Mouse (Mus musculus) kidney, adult 8-10 months (tissue): ENCODE data around the gene Pax8.

Experiments used
- DNase-seq, 2 experiments: peaks; one replicate each; pipeline ENCODE4 v3.0.0; 2022

Gene Pax8

DNA sequence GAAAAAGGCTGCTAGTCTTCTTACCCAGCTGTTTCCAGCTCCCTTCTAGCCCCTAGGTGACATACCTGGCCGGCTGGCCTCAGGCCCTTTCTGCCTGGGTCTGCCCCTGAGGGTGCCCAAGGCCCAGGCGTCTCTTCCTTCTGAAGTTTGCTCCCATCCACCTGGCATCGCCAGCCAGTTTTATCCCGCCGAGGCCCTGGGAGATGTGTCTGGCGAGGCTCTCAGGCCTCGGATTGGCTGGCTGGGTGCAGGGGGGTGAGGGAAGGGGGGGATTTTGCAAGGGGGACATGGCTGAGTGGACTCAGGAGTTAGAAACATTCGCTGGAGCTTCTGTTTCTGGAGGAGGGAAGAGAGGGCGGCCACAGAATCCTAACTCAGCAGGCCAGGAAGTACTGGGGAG is at the start of gene Pax8:
Pax8 (minus strand) TSS at position 180 of the 400 bp plus-strand sequence.
- peak; percentile 91 to 94 for DNase-seq

DNA sequence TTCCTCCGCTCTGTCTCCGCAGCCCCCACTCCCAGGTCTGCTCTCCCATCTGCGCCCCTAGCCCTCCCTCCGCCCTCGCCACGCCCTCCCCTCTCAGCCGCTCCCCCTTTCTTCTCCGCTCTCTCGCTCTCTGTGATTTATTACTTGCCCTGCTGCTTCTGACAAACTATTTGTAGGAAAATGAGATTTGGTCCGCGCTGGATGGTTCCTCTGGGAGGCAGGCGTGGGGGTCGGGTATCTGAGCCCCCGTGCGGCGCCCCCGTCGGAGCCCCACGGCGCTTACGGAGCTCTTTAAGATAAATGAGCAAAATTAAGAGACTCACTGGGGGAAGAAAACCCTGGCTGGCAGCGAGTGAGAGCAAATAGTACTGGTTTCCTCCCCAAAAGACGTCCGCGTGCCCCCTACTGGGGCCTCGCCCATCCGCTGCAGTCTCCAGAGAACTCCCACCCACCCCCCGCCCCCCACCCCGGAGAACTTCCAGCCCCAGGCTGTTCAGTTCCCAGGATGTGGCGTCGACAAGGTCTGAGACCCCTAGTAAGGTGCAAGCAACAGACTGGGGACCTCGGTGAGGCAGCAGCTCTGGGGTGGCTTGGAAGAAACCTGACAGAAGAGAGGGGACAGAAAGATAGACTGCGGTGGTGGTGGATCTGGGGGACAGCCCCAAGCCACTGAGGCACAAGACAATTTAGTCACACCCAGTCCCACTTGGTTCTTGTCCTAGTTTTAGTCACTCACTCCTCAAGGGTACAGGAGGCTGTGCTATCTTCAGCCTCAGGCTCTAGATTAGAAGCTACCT is 46.2 kb upstream of the Pax8 start:
- DNase-seq: peak; percentile 27 to 28

DNA sequence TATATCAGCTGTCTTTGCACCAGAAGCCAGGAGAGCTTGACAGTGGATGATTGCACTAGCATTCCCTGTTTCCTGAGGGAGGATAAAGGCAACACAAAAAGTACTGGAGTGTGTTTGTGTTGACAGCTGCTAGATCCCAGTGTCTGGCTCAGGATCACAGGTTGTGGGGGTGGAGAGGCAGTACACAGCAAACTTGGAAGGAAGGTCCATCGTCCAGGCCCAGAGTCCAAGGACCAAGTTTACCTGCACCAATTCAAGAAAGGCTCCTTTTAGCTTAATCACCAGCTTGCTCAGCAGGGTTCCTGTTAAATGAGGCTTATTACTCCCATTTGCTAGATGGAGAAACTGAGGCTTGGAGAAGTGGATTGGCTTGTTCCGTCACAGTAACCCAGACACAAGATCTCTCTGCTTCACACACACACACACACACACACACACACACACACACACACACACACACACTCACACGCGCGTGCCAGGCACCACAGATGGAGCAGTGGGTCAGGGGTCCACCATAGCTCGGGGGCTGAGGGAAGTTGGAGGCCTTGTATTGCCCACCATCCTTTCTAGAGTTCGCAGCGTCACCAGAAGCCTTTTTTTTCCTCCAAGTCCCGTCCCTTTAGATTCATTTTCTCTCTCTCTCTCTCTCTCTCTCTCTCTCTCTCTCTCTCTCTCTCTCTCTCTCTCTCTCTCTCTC is 45.3 kb upstream of the Pax8 start:
- DNase-seq: peak; percentile 75 to 78

DNA sequence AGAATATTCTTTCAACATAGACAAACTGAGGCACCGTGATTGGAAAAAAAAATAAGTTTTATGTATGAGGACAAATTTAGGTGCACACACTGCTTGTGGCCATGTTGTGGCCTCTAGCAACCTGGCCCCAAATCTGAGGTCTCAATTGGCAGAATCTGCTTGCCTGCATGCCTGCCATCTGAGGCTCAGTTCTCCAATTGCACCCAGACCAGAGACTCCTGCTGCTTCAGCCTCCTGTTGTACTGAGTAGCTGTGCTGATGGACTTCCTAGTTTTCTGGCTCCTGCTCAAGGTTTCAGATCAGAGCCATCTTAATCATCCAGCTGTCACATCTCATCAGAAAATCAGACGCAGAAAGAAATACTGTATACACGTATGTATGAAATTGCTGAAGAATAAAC is 41.5 kb upstream of the Pax8 start:
- DNase-seq: no peak

DNA sequence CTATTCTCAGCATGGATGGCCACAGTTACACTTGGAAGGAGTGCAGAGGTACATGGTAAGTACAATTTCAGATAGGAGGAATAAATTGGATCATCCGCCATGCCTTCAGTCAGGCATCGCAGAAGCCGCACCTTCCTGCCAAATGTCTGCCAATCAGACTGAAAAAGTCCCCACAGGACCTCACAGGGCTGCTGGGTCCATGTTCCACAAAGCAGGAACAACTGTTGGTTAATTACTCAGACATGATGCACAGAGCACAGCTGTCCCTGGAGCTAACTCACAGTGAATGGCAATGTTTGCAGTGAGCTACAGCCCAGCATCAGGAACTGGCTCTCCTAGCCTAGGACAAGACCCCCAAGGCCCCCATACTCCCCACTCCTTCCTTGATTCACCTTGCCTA is 32.0 kb upstream of the Pax8 start:
- DNase-seq: no peak

DNA sequence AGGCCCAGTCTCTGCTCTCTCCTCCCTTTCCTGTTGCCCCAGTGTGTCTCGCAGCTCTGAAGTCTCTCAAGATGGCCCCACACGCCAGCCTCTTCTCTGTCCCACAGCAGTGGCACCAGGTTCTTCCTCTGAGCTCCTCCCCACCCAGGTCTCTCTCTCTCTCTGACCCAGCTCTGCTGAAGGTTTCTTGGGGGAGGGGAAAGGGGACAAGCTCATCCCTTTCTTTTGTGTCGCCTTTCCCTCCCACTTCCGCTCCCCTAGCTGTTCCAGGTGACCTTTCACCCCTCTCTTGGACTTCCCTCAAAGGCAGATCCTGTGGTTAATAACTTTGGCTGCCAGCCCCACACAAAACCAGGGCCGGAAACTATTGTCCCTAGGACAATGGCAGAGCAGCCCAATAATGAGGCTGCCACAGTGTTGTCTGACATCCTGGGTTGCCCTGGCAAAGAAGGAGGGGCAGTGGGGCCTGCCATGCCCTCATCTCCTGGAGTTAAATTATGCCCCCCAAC is 27.6 kb upstream of the Pax8 start:
- peak; percentile 45 to 48 for DNase-seq

DNA sequence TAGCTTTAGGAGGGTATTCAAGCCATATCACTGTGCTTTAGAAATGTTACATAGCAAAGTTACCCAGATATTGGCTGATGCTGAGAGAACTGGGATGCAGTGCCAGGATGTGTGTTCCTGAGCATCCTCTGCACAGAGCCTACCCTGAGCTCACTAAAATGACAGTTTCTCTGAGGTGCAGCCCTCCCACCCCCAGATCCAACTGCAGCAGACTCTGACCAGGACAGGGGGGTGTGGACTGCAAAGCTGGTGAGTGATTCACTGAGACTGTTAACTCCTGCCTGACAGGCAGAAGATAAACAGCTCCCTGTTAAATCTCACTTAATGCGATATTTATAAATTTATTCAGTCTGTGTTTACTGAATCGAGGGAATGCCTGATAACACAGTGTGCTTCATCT is 25.5 kb upstream of the Pax8 start:
- no peak for DNase-seq

DNA sequence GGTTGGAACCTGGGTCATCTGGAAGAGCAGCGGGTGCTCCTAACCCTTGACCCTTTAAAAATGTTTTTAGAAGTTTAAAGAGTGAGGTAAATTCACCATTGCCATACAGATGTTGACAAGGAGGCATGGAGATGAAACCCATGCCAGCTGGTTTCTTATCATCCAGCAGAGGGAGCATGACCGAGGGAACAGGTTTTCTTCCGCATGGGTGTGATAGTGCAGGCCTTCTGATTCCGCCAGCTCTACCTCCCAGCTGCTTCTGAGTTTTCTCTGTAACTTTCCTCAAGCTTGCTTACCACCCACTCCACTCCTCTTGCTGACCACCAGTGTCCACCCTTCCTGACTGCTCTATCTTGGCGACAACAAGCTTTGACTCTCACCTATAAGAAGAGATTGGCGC is 15.2 kb upstream of the Pax8 start:
- DNase-seq: no peak

DNA sequence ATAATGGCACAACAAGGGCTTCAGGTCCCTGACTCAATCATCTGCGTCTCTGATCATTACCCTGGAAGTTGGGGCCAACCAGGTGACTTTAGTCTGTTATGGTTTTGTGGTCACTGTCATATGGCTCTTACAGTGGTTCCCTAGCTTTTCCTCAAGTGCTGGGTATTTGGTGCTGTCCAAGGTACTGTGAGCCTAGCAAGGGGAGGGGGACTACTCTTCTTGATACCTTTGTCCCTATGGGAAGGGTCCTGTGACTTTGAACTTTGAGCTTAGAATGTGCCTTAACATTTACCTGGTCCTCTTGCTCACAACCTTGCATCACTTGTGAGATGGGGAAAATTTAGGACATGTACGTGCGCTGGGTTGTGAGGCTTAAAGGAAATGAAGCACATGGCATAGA is 13.3 kb upstream of the Pax8 start:
- no peak for DNase-seq

DNA sequence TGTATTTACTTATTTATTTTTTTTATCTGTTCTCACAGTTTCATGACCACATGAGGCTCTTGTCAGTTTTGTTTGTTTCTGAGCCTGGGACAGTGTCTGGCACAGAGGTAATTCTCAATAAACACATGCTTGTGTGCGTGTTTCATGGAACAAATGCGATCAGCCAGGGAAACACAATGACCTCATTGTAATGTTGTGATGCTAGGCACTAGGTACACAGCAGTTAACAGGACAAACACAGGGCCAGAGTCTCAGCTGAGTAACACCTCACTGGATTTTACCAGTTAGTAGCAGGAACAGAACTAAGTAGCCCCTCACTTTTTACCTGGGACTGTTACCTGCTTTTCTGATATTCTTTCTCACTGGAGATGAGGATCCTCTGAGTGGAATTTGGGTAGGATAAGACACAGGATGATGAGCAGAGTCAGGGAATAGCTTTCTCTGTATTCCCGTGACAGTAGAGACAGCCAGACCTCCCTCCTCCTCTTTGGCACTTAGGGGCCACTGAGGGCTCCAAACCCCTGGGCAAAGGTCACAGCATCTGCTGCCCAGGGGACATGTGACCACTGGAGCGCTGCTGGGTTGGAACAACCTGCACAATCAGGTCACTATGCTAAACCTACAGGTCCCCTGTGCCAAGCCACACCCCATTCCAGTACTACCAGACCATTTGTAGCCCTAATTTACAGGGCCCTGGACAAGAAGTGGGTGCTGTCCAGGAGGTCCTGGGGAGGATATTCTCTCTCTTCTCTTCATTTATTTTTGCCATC is 11.8 kb upstream of the Pax8 start:
- peak; percentile 86 to 89 for DNase-seq

DNA sequence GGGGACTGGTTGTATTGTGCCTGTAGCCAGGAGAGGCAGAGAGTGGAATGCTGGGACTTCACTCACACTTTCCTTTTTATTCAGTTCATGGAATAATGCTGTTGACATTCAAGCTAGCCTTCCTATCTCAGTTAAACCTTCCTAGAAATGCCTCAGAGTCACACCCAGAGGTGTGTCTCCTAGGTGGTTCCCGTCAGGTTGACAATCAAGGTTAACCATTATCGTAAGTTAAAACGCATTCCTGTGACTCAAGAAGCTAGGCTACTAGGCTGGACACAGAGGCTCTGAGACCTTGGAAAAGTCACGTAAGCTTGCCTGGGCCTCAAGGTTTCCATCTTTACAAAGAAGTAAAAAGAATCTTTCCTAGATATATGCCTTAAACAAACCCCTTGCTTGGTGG is 10.0 kb upstream of the Pax8 start:
- DNase-seq: no peak

DNA sequence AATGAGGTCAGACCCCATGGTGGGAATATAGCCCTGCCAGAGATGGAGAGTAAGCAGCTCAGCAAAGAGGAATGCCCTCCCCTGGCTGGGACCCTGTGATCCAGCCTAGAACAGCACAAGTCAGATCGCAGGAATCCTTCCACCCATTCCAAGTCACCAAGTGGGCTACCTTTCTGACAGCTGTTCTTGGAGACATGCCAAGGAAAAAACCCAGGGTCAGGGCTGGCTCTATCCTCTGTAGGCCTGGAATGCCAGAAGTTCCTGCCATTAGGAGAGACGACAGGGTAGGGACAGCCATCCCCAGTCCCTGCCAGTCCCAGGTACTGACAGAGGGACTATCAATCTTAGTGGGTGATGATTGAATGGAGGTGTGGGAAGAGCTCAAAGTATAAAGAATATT is 4.5 kb upstream of the Pax8 start:
- peak; percentile 59 to 66 for DNase-seq

DNA sequence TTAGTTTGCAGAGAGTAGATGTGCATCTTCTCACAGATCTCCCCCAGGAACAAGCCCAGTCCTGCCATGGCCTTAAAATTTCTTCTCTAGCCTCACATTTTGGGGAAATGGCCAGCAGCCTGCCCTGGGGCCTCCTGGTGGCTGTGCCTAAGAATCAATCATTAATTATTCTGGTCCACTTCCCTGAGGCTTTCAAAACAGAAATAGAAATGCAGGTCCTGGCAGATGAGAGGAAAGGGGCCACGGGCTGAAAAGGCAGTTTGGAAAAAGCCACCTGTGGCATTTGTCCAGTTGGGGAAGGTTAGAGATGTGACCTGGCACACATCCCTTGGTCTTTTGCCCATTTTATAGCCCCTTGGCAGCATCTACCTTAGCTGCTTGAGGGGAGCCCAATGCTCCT is 3.8 kb upstream of the Pax8 start:
- peak; percentile 88 to 89 for DNase-seq

DNA sequence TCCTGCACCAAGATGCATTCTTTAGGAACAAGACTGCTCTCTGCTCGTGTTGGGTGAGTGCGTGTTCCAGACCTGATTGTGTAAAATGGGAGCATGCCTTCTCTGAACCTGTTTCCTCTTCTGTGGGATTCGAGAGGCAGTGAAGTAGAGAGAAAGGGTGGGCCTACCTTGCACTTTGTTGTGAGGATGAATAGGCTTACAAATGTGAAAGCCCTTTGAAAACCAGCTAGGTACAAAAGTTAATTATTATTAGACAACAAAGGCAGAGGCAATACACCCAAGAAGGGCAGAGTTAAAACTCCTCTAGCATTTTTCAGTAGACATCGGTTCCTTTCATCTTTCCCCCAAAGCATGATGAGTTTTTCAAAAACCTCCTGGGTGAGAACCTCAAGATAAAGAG is 3.2 kb upstream of the Pax8 start:
- DNase-seq: peak; percentile 52 to 67

DNA sequence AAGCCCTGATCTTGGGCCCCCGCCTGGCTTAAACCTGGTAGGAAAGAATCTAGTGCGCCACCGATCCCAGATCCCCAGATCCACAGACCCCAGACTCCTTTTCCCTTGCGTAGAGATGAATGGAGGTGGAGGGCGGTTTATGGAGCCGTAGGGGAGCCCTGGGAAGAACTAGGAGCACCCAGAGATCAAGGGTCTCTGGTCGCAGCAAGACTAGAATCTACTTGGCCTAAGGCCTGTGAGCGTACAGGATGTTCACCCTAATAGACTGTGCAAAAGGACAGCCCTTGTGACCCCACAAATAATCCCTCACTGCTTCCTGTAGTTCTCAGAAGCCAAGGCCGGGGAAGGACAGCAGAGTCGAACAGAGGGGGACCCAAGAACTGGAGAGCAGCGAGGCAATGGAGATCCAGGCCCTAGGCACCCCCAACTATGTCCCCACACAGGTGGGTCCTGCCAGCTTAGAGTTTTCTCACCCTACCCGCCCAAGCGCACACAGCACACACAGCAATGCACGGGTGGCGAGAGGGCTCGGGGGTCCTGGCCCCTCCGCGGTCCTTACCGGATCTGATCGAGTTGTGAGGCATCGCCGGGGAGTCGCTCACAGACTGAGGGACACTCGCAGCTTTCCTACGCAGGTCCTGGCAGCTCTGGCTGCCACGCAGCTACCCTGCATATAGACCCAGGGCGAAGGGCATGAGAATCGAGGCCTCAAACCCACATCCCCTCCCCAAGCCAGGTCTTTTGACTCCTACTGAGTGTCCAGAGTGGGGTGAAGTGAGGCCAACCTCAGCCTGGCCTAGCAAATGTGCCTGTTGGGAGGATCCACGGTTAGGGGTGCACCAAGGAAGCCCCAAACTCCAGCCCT is 653 bp downstream of the Pax8 start:
- peak in 1 of 2 experiments; percentile 38 for DNase-seq

DNA sequence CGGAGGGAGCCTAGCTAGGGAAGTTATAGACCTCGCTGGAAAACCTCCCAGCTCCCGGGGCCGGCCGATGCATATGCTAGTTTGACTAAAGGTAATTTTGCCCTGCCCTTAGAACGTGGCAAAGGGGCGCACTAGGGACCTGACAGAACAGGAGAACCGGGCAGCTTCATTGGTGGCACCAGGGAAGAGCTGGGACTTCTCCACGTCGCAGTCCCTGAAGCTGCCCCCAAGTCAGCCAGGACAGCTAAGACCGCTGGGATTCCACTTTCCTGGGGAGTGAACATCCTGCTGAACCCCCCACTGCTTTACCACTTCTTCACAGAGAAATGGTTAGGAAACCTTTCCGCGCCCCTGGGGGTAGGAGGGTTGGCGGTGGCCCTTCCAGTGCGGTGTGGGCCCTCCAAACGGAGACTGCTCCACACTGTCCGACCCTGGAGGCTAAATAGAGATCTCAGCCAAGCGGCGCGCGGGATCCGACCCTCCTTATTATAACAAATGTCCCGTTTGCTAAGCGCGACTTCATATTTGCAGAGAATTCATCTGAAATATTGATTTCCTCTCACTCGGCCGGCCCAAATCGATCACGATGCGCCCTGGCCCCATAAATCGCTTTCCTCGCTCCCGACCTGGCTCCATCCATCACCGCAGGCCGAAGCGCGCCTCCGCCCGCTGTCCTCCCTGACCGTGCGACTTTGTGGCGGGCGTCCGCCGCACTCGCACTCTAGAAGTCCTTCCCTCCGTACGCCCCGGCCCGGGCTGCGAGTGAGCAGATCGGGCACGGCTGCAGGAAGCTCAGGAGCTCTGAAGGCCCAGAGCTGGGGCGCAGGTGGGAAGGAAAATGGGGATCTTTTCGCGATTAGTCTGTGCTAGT is 1.5 kb downstream of the Pax8 start:
- DNase-seq: no peak

DNA sequence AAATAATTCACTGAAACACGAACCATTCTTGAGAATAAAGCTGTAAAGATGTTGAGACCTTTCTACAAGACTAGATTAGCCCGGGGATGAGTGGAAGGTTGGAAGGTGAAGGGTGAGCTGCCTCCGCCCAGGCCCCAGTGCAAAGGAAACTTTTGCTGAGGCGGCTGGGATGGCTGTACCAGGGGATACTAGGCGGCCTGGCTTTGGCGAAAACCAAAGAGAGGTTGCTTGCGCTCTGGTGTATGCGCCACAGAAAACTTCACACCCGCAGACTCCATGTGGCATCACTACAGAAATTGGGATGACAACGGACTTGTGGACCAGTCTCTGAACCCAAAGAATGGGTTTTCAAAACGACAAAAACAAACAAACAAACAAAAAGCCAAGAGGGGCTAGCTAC is 2.7 kb downstream of the Pax8 start:
- DNase-seq: no peak

DNA sequence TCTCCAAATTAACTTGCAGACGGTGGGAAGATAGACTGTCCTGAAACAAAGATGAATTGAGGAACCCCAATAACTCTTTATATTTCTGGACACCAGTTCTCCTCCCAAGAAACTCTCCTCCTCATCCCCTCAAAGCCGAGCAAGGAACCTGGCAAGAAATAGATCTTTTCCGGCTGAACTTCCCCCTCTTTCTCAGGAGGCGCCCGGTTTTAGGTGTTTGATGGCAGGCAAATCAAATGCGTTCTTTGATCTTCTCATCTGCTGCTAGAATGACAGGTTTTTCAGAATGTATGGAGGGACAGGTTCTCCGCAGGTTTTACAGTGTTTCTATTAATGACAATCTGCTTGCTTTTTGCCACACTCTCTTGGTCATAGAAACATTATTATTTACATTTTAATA is 3.3 kb downstream of the Pax8 start:
- no peak for DNase-seq

DNA sequence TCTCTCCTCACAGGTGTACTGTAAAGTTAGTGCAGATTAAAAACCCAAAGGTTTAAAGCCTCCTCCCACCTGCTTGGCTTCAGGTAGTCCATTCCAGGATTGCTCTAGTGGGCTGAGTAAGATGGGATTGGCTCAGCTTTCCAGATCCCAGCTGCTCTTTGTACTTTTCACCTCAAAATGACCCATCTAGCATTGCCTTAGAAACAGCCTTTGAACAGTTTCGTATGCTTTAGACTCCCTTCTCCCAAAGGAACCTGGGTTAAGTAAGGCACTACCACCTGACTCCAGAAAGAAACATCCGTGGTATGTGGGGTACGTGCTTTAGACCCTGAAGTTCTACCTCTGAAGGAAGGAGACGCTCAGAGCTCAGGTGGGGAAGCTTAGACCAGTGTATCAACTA is 6.3 kb downstream of the Pax8 start:
- peak; percentile 64 to 85 for DNase-seq

DNA sequence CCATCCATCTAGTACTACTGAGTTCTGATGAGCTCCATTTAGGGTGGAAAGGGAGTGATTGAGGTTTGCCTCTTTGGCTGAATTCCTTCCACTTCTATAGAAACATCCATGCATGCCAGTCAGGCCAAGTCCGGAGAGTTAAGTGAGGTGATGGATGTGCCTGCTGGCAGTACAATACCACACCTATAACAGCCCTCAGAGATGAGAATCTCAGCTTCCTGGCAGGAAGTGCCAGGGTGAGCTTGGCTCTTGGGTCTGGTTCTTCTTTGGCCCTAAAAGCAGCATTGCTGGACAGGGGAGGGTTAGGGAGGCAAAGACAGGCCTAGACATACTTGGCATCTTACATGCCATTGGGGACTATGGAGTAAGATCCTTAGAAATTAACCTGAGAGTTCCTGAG is 7.0 kb downstream of the Pax8 start:
- DNase-seq: no peak

DNA sequence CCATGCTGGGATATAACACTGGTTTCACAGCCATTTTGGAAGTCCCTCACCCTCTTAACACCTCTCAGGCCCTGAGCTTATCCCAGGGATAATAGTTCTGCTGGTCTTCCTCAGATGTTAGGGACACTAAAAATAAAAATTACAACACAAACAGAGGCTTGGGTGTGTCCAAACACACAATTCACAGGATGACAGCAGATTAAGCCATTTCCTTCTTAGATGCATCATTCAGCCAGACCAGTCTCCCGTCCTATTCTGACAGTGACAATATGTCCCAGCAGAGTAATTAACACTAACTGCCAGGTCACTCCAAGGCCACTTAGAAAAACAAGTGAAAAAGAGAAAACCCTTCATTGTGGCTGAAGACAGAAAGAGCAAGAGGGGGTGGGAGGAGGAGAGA is 8.2 kb downstream of the Pax8 start:
- no peak for DNase-seq

DNA sequence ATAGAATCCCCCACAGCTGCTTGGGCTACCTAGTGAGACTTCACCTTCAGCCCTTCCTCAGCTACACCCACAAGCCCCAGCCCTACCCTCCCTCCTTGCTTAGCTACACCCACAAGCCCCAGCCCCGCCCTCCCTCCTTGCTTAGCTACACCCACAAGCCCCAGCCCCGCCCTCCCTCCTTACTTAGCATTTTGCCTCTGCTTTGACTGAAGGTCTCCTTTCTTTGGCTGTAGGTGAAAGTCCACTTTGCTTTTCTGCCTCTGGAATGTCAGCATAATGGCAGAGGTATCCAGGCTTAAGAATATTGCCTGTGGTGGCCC is 14.6 kb downstream of the Pax8 start:
- DNase-seq: peak; percentile 60 to 82
